ENCODE assay signal across 10 mouse cellular contexts in genomic region chr1:36467446-36467845, GRCm38 (mm10).
"Had no signal": no experiment of that assay in that cellular context is flagged by ENCODE, and none has a peak within 500 bp of the region (broad histone marks: within the 10 kb centered on the region; RNA-seq: fewer than 3 reads in every experiment).

No protein-coding gene starts in this region.

- ATAC-seq: intestine, embryonic 15.5 days; midbrain, embryonic 16.5 days had no signal

- H3K27ac ChIP-seq: intestine, embryonic 15.5 days; limb, embryonic 13.5 days; liver, embryonic 13.5 days; midbrain, embryonic 10.5 days; stomach, embryonic 15.5 days had no signal

- H3K4me2 ChIP-seq: intestine, embryonic 15.5 days; limb, embryonic 13.5 days; liver, embryonic 13.5 days; stomach, embryonic 15.5 days had no signal

- H3K9ac ChIP-seq: intestine, embryonic 15.5 days; limb, embryonic 13.5 days; liver, embryonic 13.5 days; stomach, embryonic 15.5 days had no signal

- DNase-seq: kidney, adult 18-20 months; kidney, postnatal 14 days; left cerebral cortex, postnatal 4 days; liver, embryonic 13.5 days; lung, adult 18-20 months had no signal

- H3K9me3 ChIP-seq: intestine, embryonic 15.5 days; limb, embryonic 13.5 days; liver, embryonic 13.5 days; midbrain, embryonic 10.5 days; stomach, embryonic 15.5 days had no signal

- H3K36me3 ChIP-seq: intestine, embryonic 15.5 days; limb, embryonic 13.5 days; liver, embryonic 13.5 days; midbrain, embryonic 10.5 days; stomach, embryonic 15.5 days had no signal

- H3K27me3 ChIP-seq: intestine, embryonic 15.5 days; limb, embryonic 13.5 days; stomach, embryonic 15.5 days had no signal

- H3K4me3 ChIP-seq: intestine, embryonic 15.5 days; limb, embryonic 13.5 days; liver, embryonic 13.5 days; midbrain, embryonic 10.5 days; stomach, embryonic 15.5 days had no signal
